8 mouse cellular contexts compared by ENCODE assay signal in the genomic region with DNA sequence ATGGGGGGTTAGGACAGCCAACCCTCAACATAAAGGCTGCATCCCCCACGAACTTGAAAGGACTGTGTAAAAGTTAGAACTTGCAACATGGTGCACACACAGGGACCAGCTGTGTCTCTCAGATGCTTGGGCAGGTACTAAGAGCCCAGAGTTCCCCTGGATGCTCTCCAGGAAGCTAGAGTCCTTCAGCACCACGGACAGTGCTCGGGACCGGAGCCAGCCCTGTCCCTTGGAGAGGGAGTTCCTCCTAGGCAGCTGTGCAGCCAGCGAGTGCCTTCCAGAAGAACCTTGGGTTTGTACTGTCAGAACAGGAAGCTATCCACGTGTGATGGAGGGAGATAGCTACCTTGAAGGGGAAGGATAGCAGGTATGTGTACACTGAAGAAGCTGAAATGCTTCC.
DNase-seq lines count a peak whose midpoint lies in the region; ATAC-seq and TF ChIP-seq lines count a peak whose summit lies in the region.

No protein-coding gene starts in this region.

- ATAC-seq in forebrain, postnatal 0 days = no peak
- ATAC-seq in heart, embryonic 16.5 days (replicated peaks; ENCODE audit: extremely low read depth, insufficient read depth, low FRiP score) = peak; percentile 59; the same call in 1 of the 2 replicates
- ATAC-seq in limb, embryonic 11.5 days (ENCODE audit: insufficient number of reproducible peaks, low FRiP score, low TSS enrichment, low read depth) = no peak
- ATAC-seq in frontal cortex, adult (ENCODE audit: low TSS enrichment) = no peak

- 13% methylated on average over 6 of the region's 6 CpGs for WGBS in forebrain, embryonic 10.5 days
- WGBS in forebrain, postnatal 0 days = 16% methylated on average over 6 of the region's 6 CpGs
- 4% methylated on average over 6 of the region's 6 CpGs for WGBS in heart, embryonic 16.5 days
- 5% methylated on average over 6 of the region's 6 CpGs for WGBS in limb, embryonic 11.5 days

- H3K36me3 ChIP-seq in forebrain, embryonic 10.5 days (replicated peaks) = no peaks in the 10 kb centered on the region
- H3K36me3 ChIP-seq in forebrain, postnatal 0 days (ENCODE audit: insufficient read depth) = peaks cover 10% of the 10 kb centered on the region
- no peaks in the 10 kb centered on the region for H3K36me3 ChIP-seq in heart, embryonic 16.5 days (ENCODE audit: control insufficient read depth, insufficient read depth)
- H3K36me3 ChIP-seq in limb, embryonic 11.5 days (ENCODE audit: control insufficient read depth, insufficient read depth, low read length) = no peaks in the 10 kb centered on the region

- no peak overlapping the region for H3K4me2 ChIP-seq in forebrain, postnatal 0 days (ENCODE audit: low read depth)
- H3K4me2 ChIP-seq in heart, embryonic 16.5 days (ENCODE audit: low read depth, low read length) = no peak overlapping the region
- H3K4me2 ChIP-seq in limb, embryonic 11.5 days (ENCODE audit: low read depth, severe bottlenecking) = no peak overlapping the region

- H3K27me3 ChIP-seq in forebrain, embryonic 10.5 days (ENCODE audit: poor library complexity, severe bottlenecking) = no peaks in the 10 kb centered on the region
- H3K27me3 ChIP-seq in forebrain, postnatal 0 days (ENCODE audit: insufficient read depth, low read length) = no peaks in the 10 kb centered on the region
- no peaks in the 10 kb centered on the region for H3K27me3 ChIP-seq in heart, embryonic 16.5 days (ENCODE audit: control insufficient read depth, insufficient read depth, low read length)
- H3K27me3 ChIP-seq in limb, embryonic 11.5 days (ENCODE audit: control insufficient read depth, insufficient read depth, low read length) = no peaks in the 10 kb centered on the region

- no peak for TF ChIP-seq CTCF in forebrain, postnatal 0 days (IDR thresholded peaks at IDR 0.05; ENCODE audit: low read depth)

- H3K9me3 ChIP-seq in forebrain, embryonic 10.5 days = no peaks in the 10 kb centered on the region
- no peaks in the 10 kb centered on the region for H3K9me3 ChIP-seq in forebrain, postnatal 0 days (ENCODE audit: low read length)
- no peaks in the 10 kb centered on the region for H3K9me3 ChIP-seq in heart, embryonic 16.5 days (replicated peaks; ENCODE audit: control insufficient read depth, low read length)
- no peaks in the 10 kb centered on the region for H3K9me3 ChIP-seq in limb, embryonic 11.5 days (ENCODE audit: control insufficient read depth, low read length)

- DNase-seq in forebrain, embryonic 10.5 days (ENCODE audit: extremely low spot score, low spot score) = peak; percentile 29
- DNase-seq in forebrain, postnatal 0 days = no peak
- peak; percentile 58 for DNase-seq in adrenal gland, adult 2 months
- DNase-seq in limb, embryonic 11.5 days (ENCODE audit: low spot score) = peak; percentile 89
- DNase-seq in retina, postnatal 1 day = peak; percentile 53
- DNase-seq in cerebellum, adult 11 months = no peak

- no peak overlapping the region for H3K27ac ChIP-seq in forebrain, embryonic 10.5 days
- no peak overlapping the region for H3K27ac ChIP-seq in forebrain, postnatal 0 days (ENCODE audit: low read depth, low read length)
- H3K27ac ChIP-seq in heart, embryonic 16.5 days (ENCODE audit: low read length) = no peak overlapping the region
- no peak overlapping the region for H3K27ac ChIP-seq in limb, embryonic 11.5 days (replicated peaks; ENCODE audit: low read depth, low read length)

- H3K4me1 ChIP-seq in forebrain, embryonic 10.5 days = no peaks in the 10 kb centered on the region
- no peaks in the 10 kb centered on the region for H3K4me1 ChIP-seq in forebrain, postnatal 0 days (ENCODE audit: insufficient read depth)
- H3K4me1 ChIP-seq in heart, embryonic 16.5 days (ENCODE audit: control insufficient read depth, insufficient read depth, low read length) = no peaks in the 10 kb centered on the region
- no peaks in the 10 kb centered on the region for H3K4me1 ChIP-seq in limb, embryonic 11.5 days (ENCODE audit: control insufficient read depth, insufficient read depth, low read length)

- H3K9ac ChIP-seq in forebrain, postnatal 0 days = no peak overlapping the region
- no peak overlapping the region for H3K9ac ChIP-seq in heart, embryonic 16.5 days (ENCODE audit: low read length)
- no peak overlapping the region for H3K9ac ChIP-seq in limb, embryonic 11.5 days (ENCODE audit: low read length)

- H3K4me3 ChIP-seq in forebrain, embryonic 10.5 days = no peak overlapping the region
- no peak overlapping the region for H3K4me3 ChIP-seq in forebrain, postnatal 0 days (ENCODE audit: low read depth, low read length)
- H3K4me3 ChIP-seq in heart, embryonic 16.5 days (ENCODE audit: low read length) = no peak overlapping the region
- no peak overlapping the region for H3K4me3 ChIP-seq in limb, embryonic 11.5 days (ENCODE audit: low read depth, low read length)

Comparison
In these comparisons a context has a peak if more than half of its experiments do, and no peak if none do; other contexts are left out.
1. DNase-seq: peak in forebrain, embryonic 10.5 days (single experiment), adrenal gland, adult 2 months (single experiment), limb, embryonic 11.5 days (single experiment) and retina, postnatal 1 day (single experiment); none in forebrain, postnatal 0 days (single experiment) and cerebellum, adult 11 months (single experiment).